Mouse (Mus musculus) heart, adult 2 months (tissue): ENCODE data around the gene Per2. TPM values are rescaled to one million over a fixed set of nuclear protein-coding genes. Genes with fewer than 3 reads are reported as not detected.

Experiments used
- DNase-seq, 2 experiments: peaks; one replicate each; pipeline ENCODE4 v3.0.0; 2021
- H3K27ac ChIP-seq: fragments of 200-600 bp; 2 replicates; pipeline ENCODE4 v1.8.1; 2022
- H3K27me3 ChIP-seq: fragments of 200-500 bp; 2 replicates; pipeline ENCODE4 v1.6.1; 2012; ENCODE audit warnings: mild to moderate bottlenecking, low read length, inconsistent platforms, mixed read lengths; ENCODE audit not compliant: control insufficient read depth, insufficient read depth
- H3K36me3 ChIP-seq: fragments of 200-500 bp; 2 replicates; pipeline ENCODE4 v1.6.1; 2012; ENCODE audit warnings: low read length, inconsistent platforms; ENCODE audit not compliant: control insufficient read depth, insufficient read depth
- H3K4me1 ChIP-seq: fragments of 200-500 bp; 2 replicates; pipeline ENCODE4 v1.6.1; 2011; ENCODE audit warnings: low read length; ENCODE audit not compliant: control insufficient read depth, insufficient read depth
- H3K4me3 ChIP-seq: fragments of 200-600 bp; 2 replicates; pipeline ENCODE4 v1.8.1; 2022
- H3K79me2 ChIP-seq: fragments of 200-500 bp; replicated peaks from 2 replicates; pipeline ENCODE4 v1.6.1; 2012; ENCODE audit warnings: mild to moderate bottlenecking, inconsistent platforms, low read length, moderate library complexity, mixed read lengths; ENCODE audit not compliant: control insufficient read depth, insufficient read depth
- H3K9ac ChIP-seq: fragments of 200-500 bp; 2 replicates; pipeline ENCODE4 v1.6.1; 2012; ENCODE audit warnings: low read depth, mild to moderate bottlenecking, control low read depth, inconsistent platforms, low read length, mixed read lengths
- CTCF ChIP-seq: fragments of 200-600 bp; IDR thresholded peaks from 2 replicates; pipeline ENCODE4 v1.8.1; 2022; ENCODE audit warnings: antibody characterized with exemption, mild to moderate bottlenecking, moderate library complexity
- EP300 ChIP-seq: fragments of 200-500 bp; IDR thresholded peaks from 2 replicates; pipeline ENCODE4 v1.6.1; 2011; ENCODE audit warnings: low read depth, low read length, control low read depth; ENCODE audit not compliant: insufficient read depth
- POLR2A ChIP-seq: fragments of 200-500 bp; IDR thresholded peaks from 2 replicates; pipeline ENCODE4 v1.6.1; 2011; ENCODE audit warnings: mild to moderate bottlenecking, low read depth, low read length, control low read depth; ENCODE audit not compliant: insufficient read depth
- WGBS: fragments of 180-500 bp; shearing (Covaris S2); methylation state at CpG from one replicate; pipeline ENCODE4 v1.1.7; 2018; 5-methylcytosine and 5-hydroxymethylcytosine counted together
- intact Hi-C: fragments of 180-260 bp; cut with DNase I; formaldehyde crosslinking; loops from one replicate; pipeline ENCODE4 v1.15.1; 2025
- polyA plus RNA-seq: library from polyadenylated mRNA; depleted of rRNA; stranded (reverse); fragments of >200 nt; gene quantifications from 2 replicates; pipeline ENCODE4 v1.2.3, GENCODE M21; 2012
- total RNA-seq, 2 experiments: library from RNA; stranded (reverse); gene quantifications; 2 replicates each; pipeline ENCODE4 v1.2.3; 2021

The Per2 gene
- total and polyA plus RNA-seq, 3 experiments, result 3.8 to 13.8 (median 6.3) TPM

- WGBS, result under 1% methylated on average over 39 of the region's 39 CpGs
Measured at GRCm38 (mm10) chr1:91413898-91414594, 45.1 kb downstream of the Per2 start, which contains the start of gene Hes6. Gene Hes6 (minus strand): TSS chr1:91414038.

DNA sequence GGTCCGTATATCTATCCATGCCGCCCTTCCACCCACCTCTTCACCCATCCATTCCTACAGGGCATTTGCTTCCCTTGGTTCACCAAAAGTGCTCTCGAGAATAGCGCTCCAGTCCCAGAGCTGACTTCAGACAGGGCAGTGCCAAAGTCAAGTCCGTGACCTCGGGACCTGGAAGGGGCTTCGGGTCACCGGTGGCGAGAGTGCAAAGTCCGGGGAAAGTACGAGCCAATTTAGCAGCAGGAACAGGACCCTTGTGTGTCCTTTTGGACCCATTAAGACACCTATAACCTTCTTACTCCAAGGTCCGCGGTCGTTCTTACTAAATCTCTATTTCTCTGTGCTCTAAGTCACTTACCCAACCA is 45.6 kb downstream of the Per2 start:
- no peak for DNase-seq
- intact Hi-C loops, result loop anchor here (2.0 kb wide), 1 partner anchor 15 kb away; the partner anchor contains the start of gene Ilkap
- peaks cover 5% of the 10 kb centered on the region for H3K4me1 ChIP-seq
- H3K4me3 ChIP-seq, result peak overlapping the region; percentile 78
- peak overlapping the region; percentile 89 for H3K27ac ChIP-seq
- no peaks in the 10 kb centered on the region for H3K27me3 ChIP-seq
- TF ChIP-seq CTCF, result no peak
- no peak for TF ChIP-seq EP300
- TF ChIP-seq POLR2A, result no peak
- H3K79me2 ChIP-seq, result no peaks in the 10 kb centered on the region
- 1% methylated on average over 14 of the region's 14 CpGs for WGBS
- H3K36me3 ChIP-seq, result no peaks in the 10 kb centered on the region
- peak overlapping the region; percentile 75 for H3K9ac ChIP-seq

More at GRCm38 (mm10) chr1:91413898-91414594, 45.1 kb downstream of the Per2 start, which contains the start of gene Hes6:
- Histone ChIP-seq H3K27me3 (no peaks in the 10 kb centered on the region), H3K27ac (peak within 1 kb of the TSS; percentile 89), H3K79me2 (no peaks in the 10 kb centered on the region), H3K4me3 (peak within 1 kb of the TSS; percentile 78), H3K36me3 (no peaks in the 10 kb centered on the region), H3K9ac (peak within 1 kb of the TSS; percentile 86), H3K4me1 (peaks cover 5% of the 10 kb centered on the region)
- intact Hi-C loops, result loop anchor here (2.0 kb wide), 1 partner anchor 15 kb away; the partner anchor contains the start of gene Ilkap
- peak; percentile 83 to 89 for DNase-seq
- TF ChIP-seq POLR2A, result 0 out of 2 replicates have a peak, but pooled peaks have one; percentile 11
- TF ChIP-seq EP300, result no peak
- no peak for TF ChIP-seq CTCF

GRCm38 (mm10) chr1:91413030-91413506 is 46.1 kb downstream of the Per2 start:
- DNase-seq, result peak; percentile 92 to 97
- H3K9ac ChIP-seq, result peak overlapping the region; percentile 86

DNA sequence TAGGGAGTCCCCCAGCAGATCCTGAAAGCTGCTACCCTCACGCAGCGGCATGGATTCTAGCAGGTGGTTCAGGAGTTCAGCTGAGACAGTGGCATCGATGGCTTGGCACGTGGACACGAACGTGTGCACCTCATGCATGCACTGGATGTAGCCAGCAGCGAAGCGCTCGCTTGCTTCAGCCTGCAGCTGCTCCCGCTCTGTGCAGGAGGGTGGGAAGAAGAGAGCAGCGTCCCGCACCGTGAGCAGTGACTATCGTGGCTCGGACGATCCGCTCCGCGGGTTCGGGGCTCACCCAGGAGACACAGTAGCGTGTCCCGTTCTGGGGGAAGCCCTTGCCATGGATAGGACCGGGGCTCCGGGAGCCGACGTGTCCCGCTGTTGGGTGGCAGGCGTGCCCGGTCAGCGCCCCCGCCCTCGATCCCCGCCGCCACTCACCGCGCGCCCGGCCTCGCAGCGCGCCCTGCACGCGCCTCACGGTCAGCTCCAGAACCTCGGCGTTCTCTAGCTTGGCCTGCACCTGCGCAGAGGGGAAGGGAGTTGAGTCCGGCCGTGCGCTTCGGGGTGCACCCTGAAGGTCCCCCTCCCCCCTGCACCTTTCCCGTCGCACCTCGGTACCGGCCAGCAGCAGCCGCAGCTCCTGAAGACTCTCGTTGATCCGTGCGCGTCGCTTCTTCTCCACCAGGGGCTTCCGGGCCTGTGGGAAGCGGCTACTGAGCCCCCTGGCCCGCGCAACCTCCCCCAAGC is 46.7 kb downstream of the Per2 start:
- peak overlapping the region; percentile 89 for H3K27ac ChIP-seq
- peaks cover 5% of the 10 kb centered on the region for H3K4me1 ChIP-seq
- H3K79me2 ChIP-seq, result no peaks in the 10 kb centered on the region
- 10% methylated on average over 64 of the region's 65 CpGs for WGBS
- intact Hi-C loops, result loop anchor here (2.0 kb wide), 1 partner anchor 14 kb away; the partner anchor contains the start of gene Ilkap
- peak overlapping the region; percentile 78 for H3K4me3 ChIP-seq
- no peak for DNase-seq
- H3K36me3 ChIP-seq, result no peaks in the 10 kb centered on the region
- TF ChIP-seq POLR2A (no peak), EP300 (no peak)
- H3K9ac ChIP-seq, result peak overlapping the region; percentile 86
- no peaks in the 10 kb centered on the region for H3K27me3 ChIP-seq

More at GRCm38 (mm10) chr1:91413030-91413506, 46.1 kb downstream of the Per2 start:
- H3K36me3 ChIP-seq, result no peaks in the 10 kb centered on the region
- no peaks in the 10 kb centered on the region for H3K79me2 ChIP-seq
- intact Hi-C loops, result loop anchor here (2.0 kb wide), 1 partner anchor 14 kb away; the partner anchor contains the start of gene Ilkap
- no peaks in the 10 kb centered on the region for H3K27me3 ChIP-seq
- H3K4me3 ChIP-seq, result peak overlapping the region; percentile 78
- peaks cover 5% of the 10 kb centered on the region for H3K4me1 ChIP-seq
- H3K27ac ChIP-seq, result peak overlapping the region; percentile 89
- WGBS, result under 1% methylated on average over 34 of the region's 34 CpGs
- TF ChIP-seq EP300 (no peak), POLR2A (peak; percentile 94)

DNA sequence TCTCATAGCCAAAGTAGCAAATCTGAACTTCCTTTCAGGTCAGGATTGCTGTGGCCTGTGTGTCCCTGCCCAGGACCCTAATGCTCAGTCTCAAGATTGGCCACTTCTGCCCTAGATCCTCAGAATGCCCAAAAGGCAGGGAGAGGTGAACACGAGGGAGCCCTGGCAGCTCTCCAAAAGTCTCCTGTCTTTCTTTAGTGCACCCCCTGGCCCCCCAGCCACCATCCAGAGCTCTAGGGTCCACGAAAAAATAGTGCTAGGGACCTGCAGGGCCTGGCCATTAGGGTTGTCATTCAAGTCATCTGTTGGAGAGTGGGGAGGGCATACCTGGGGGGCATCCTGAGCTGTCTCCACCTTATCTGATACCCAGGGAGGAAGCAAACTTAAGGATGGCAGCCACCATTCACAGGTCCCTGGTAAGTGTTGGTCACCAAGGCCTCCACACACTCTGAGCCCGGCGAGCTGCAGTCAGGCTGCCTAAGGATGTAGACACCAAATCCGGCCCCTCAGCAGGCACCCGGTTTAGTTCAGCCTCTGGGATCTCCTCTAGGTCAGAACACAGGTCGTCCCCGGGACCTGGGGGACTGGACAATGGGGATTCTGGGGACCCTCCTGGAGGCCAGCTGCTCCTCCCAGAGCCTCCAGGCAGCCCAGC is 47.4 kb downstream of the Per2 start:
- TF ChIP-seq EP300, result no peak
- no peak for TF ChIP-seq POLR2A
- no peak for TF ChIP-seq CTCF
- H3K79me2 ChIP-seq, result no peaks in the 10 kb centered on the region
- no peak overlapping the region for H3K9ac ChIP-seq
- intact Hi-C loops, result loop anchor here (2.0 kb wide), 1 partner anchor 13 kb away; the partner anchor contains the start of gene Ilkap
- no peaks in the 10 kb centered on the region for H3K36me3 ChIP-seq
- peaks cover 5% of the 10 kb centered on the region for H3K4me1 ChIP-seq
- H3K4me3 ChIP-seq, result no peak overlapping the region
- DNase-seq, result no peak
- H3K27ac ChIP-seq, result no peak overlapping the region
- H3K27me3 ChIP-seq, result no peaks in the 10 kb centered on the region
- WGBS, result 82% methylated on average over 8 of the region's 8 CpGs
